Mouse (Mus musculus) E14TG2a.4 (cell line): ENCODE measurements around the gene Fam189a1.

Source experiments
- CTCF ChIP-seq: conservative IDR thresholded peaks from 2 replicates; pipeline ENCODE4 v1.5.1; 2014; ENCODE audit warnings: low read length
- NANOG ChIP-seq: IDR thresholded peaks from 2 replicates; pipeline ENCODE4 v1.6.1; 2014; ENCODE audit warnings: borderline replicate concordance, low read length, mixed read lengths
- POU5F1 ChIP-seq: IDR thresholded peaks from 2 replicates; pipeline ENCODE4 v1.6.1; 2014; ENCODE audit warnings: low read length, borderline replicate concordance

GRCm38 (mm10) chr7:64792031-64792430 is 364.3 kb downstream of the Fam189a1 start:
- TF ChIP-seq CTCF (no peak), POU5F1 (no peak), NANOG (no peak)
